Mouse (Mus musculus) C2C12 (cell line): ENCODE data around the gene Fam20b. TPM values are rescaled to one million over a fixed set of nuclear protein-coding genes. Genes with fewer than 3 reads are reported as not detected.

Experiments used
- H3K27me3 ChIP-seq: one replicate; pipeline ENCODE4 v1.6.1; 2011; ENCODE audit not compliant: control insufficient read depth, insufficient read depth, insufficient read length
- H3K36me3 ChIP-seq: one replicate; pipeline ENCODE4 v1.6.1; 2011; ENCODE audit not compliant: control insufficient read depth, insufficient read depth
- H3K4me3 ChIP-seq: one replicate; pipeline ENCODE4 v1.5.1; 2011; ENCODE audit warnings: mild to moderate bottlenecking, control low read depth; ENCODE audit not compliant: poor library complexity, insufficient read depth, severe bottlenecking
- H3K79me2 ChIP-seq: one replicate; pipeline ENCODE4 v1.6.1; 2011; ENCODE audit not compliant: control insufficient read depth, insufficient read depth
- H3K79me3 ChIP-seq: one replicate; pipeline ENCODE4 v1.6.1; 2011; ENCODE audit warnings: low read depth, control low read depth
- H3ac ChIP-seq: one replicate; pipeline ENCODE3; 2011; ENCODE audit warnings: low read depth; ENCODE audit not compliant: control insufficient read depth, insufficient read length
- FOSL1 ChIP-seq: IDR thresholded peaks from one replicate; pipeline ENCODE4 v1.8.0; 2011; ENCODE audit warnings: mild to moderate bottlenecking, low read length; ENCODE audit not compliant: poor library complexity, insufficient read depth, severe bottlenecking
- MAX ChIP-seq: IDR thresholded peaks from one replicate; pipeline ENCODE4 v1.6.1; 2011; ENCODE audit warnings: mild to moderate bottlenecking, control low read depth
- MYOD1 ChIP-seq: IDR thresholded peaks from one replicate; pipeline ENCODE4 v1.6.1; 2011; ENCODE audit warnings: low read depth; ENCODE audit not compliant: control insufficient read depth, insufficient read length
- MYOG ChIP-seq: IDR thresholded peaks from one replicate; pipeline ENCODE4 v1.6.1; 2011; ENCODE audit not compliant: control insufficient read depth, insufficient read length; ENCODE audit errors: extremely low read depth
- USF1 ChIP-seq: IDR thresholded peaks from one replicate; pipeline ENCODE4 v1.6.1; 2011; ENCODE audit warnings: low read depth, mild to moderate bottlenecking, control low read depth, moderate library complexity
- polyA plus RNA-seq: library from polyadenylated mRNA; unstranded; fragments of >200 nt; fragmentation: generic; extraction: Trizol; gene quantifications from one replicate; pipeline ENCODE4 v1.2.1, GENCODE M21; 2012; ENCODE audit warnings: missing spikeins

Gene Fam20b
- polyA plus RNA-seq, 1 experiment, result 19.9 TPM

DNA sequence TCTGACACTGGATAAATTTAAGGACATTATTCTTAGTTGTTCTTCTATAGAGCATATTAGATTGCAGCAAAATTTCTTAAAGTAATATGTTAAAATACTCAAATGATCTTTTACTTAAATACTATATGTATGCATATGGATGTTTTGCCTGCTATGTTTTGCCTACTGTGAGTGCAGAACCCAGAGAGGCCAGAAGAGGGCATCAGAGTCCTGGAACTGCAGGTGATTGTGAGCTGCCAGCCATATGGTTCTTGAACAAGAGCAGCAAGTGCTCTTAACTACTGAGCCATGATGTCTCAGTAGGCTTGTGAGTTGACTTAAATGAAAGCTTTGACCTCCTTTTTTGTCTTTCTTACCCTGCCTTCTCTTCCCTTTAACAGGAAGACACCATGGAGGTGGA lies 87.9 kb downstream of the Fam20b start:
- Histone ChIP-seq H3K79me3 (peaks cover 12% of the 10 kb centered on the region), H3ac (no peak overlapping the region), H3K27me3 (no peaks in the 10 kb centered on the region), H3K4me3 (no peak overlapping the region), H3K79me2 (peaks cover 23% of the 10 kb centered on the region), H3K36me3 (peaks cover 80% of the 10 kb centered on the region)
- TF ChIP-seq MYOG (no peak), FOSL1 (no peak), MAX (no peak)

DNA sequence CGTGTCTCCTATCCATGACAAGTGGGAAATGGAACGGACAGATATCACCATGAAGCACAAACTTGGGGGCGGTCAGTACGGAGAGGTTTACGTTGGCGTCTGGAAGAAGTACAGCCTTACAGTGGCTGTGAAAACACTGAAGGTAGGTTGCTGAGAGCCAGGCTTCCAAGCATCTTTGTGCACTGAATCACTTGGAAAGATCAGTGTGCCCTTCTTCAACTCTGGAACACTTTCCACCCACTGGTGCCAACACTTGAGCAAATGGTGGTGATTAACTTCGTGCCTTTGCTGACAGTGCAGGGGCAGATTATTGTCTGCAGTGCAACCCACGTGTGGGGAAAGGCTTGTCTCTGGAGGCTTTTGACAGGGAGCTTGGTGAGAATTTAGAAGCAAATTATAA lies 88.9 kb downstream of the Fam20b start:
- H3ac ChIP-seq, result no peak overlapping the region
- H3K36me3 ChIP-seq, result peaks cover 81% of the 10 kb centered on the region
- H3K4me3 ChIP-seq, result no peak overlapping the region
- peaks cover 16% of the 10 kb centered on the region for H3K79me3 ChIP-seq
- H3K27me3 ChIP-seq, result no peaks in the 10 kb centered on the region
- TF ChIP-seq MAX (no peak), USF1 (no peak), MYOD1 (no peak)
- peaks cover 29% of the 10 kb centered on the region for H3K79me2 ChIP-seq

Other genes starting within 250 kb of the Fam20b start
- gene Soat1, start 244.8 kb downstream of the Fam20b start, polyA plus RNA-seq, result 72.5 TPM
- gene Gm10031, start 195.1 kb downstream of the Fam20b start, polyA plus RNA-seq, result 1.5 TPM
- 17.1 TPM for gene Abl2, start 160.3 kb downstream of the Fam20b start, polyA plus RNA-seq
- gene Tor3a, start 44.7 kb downstream of the Fam20b start, polyA plus RNA-seq, result 10.6 TPM
- 0.02 TPM for gene Angptl1, start 119.5 kb upstream of the Fam20b start, polyA plus RNA-seq
- gene Ralgps2, start 220.5 kb upstream of the Fam20b start, polyA plus RNA-seq, result 6.4 TPM